Mouse (Mus musculus) embryo, embryonic 10.5 days (tissue): ENCODE results near the gene Kcnmb4.

Experiments used
- DNase-seq: peaks from one replicate; pipeline ENCODE4 v3.0.0-alpha.2; 2015; ENCODE audit warnings: low spot score

The Kcnmb4 gene

DNA sequence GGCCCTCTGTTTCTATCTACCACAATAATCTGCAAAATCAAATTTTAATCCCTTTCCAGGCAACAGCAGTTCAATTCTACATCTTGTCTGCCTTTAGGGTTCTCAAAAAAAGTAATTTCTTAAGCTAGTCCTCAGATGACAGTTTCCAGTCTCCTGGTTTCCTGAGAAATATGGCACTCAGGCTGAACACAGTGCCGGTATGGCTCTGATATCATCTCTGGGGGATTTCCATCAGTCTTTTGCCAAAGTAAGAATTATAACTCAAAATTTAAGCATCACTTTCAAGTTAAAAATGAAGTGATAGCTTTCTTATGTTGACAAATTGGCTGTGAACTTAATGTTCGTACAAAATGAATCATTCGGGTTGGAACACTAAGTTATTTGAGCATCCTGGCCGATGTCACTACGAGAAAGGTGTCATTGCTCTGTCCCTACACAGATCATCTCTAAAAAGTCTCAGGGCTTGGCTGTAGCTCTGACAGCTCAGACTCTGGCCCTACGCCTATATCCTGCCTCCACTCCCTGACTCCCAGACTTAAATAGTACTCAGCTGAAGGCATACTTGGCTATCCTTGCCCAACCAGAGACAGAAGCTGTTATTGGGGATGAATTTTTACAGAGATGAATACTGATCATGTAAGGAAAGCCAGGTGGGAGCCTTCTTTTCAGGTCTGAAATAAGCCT lies 70.8 kb downstream of the Kcnmb4 start:
- DNase-seq: no peak

- DNase-seq: no peak
These were observed 75.7 kb downstream of the Kcnmb4 start for GRCm38 (mm10) chr10:116397973-116398372.

DNA sequence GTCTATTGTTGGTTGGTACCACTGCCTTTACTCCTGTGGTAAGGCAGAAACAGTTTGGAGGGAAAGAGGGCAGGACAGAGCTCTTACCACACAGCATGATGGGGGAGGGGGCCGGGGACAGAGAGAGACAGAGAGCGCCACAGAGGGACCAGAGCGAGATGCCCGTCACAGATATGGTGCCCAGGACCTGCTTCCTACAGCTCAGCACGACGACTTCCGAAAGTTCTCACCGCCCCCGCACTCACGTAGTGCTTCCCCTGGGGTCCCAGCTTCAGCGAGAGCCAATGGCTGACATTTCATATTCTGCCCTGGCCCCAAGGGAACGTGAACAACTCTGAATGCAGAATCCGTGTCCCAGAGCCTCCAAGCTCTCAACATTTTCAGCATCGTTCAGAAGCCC lies 76.1 kb downstream of the Kcnmb4 start:
- peak; percentile 24 for DNase-seq

GRCm38 (mm10) chr10:116396966-116397365 lies 76.7 kb downstream of the Kcnmb4 start:
- no peak for DNase-seq

GRCm38 (mm10) chr10:116396279-116396678 lies 77.4 kb downstream of the Kcnmb4 start:
- no peak for DNase-seq

DNA sequence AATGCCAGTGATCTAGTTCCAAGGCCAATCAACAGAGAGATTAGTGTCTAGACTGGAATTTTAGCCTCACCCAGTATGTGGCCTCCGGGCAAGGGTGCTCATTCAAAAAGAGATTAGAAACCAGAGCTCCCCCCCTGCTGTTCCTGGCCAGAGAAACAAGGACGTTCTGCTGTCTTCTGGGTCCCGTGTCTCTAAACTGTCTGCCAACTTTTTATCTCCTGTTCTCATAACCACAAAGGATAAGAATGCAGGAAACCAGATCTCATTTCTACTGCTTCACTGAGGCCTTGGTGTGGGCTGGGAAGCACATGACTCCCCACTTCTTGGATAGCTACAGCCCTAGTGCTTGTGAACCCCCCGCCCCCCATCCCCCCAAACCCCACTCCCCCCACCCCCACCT lies 79.1 kb downstream of the Kcnmb4 start:
- no peak for DNase-seq

DNA sequence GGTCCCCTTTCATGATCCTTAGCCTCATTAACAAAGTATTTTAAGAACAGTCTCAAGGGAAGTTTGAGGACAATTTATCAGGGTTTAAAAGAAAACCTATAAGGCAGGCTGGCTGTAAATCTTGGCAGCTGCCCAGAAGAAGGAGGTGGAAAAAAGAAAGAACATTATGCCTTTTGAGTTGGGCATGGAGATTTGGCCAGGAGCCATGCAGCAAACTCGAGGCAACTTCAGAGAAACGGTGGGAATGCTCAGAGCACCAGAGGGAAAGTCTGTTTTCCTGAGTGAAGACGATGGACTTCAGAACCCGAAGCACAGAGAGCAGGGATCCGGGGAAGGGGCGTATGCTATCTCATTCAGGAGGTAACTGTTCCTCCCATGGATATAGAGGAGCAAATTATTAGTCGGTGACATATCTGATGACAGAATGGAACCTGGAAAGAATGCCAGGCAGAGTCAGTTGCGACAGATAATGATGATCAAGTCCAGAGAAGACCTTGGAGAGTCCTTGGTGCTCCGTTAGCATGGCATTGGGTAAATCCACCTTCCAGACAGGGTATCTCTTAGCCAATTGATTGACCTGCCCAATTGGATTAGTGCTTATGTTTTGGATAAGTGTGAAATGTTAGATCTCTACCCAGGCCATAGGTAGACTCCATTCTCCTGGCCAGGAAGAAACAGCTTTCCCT lies 79.7 kb downstream of the Kcnmb4 start:
- no peak for DNase-seq

DNA sequence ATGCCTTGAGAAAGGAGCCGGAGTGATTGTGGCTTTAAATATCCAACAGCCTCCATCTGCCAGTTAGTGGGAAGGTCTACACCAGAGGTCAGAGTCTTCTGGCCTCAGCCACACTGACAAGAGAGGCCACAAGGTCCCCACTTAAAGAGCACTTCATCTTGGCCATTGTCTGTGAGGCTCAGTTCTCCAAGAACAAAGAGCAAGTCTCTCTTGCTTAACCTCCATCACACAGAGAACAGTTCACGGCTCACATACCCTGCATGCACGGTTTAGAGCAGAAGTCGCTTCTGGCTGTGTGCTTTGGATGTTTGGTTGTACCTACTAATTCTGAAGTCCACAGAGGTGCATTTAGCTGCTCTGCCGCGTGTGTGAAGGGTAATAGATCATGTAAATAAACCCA lies 84.8 kb downstream of the Kcnmb4 start:
- DNase-seq: peak; percentile 68

DNA sequence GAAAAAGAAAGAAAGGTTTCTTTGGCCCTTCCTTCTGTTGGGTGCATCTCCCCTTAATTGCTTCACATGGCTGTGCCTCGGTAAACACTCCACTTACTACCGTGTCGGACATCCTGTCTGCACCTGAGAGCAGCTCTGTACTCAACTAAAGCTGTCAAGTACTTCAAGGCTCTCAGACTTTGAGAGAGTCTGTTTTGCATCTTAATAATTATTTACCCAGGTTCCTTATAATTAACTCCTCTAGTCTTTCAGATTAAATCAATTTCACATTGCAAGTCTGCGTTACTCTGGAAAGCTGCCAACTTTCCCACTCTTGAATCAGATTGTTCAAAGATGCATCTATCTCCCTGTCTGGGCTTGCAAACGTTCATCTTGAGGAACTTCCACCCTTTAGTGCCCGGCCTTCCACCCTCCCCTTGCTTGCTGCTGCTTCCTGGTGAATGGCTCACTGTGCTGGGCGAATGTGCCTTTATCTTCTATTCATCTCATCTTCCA lies 87.2 kb downstream of the Kcnmb4 start:
- no peak for DNase-seq

DNA sequence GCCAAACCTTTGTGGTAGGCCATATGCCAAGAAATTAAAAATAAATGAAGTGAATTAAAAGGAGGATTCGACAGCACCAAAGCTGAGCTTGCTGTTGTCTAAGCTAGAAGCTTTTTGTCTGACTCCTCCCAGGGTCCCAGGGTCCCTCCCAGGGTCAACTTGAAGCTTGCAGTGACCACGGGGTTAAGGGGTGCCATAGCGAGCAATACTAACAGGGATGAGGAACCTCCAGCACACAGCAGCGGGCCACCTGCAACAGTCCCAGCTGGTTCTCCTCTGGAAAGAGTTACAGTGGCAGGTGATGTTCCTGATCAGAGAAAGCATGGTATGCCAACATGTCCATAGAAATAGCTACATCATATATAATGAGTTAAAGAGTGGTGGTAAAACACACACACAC lies 89.3 kb downstream of the Kcnmb4 start:
- no peak for DNase-seq

- DNase-seq: peak; percentile 57
These were observed 90.6 kb downstream of the Kcnmb4 start for GRCm38 (mm10) chr10:116382826-116383685.

GRCm38 (mm10) chr10:116376853-116377252 lies 96.8 kb downstream of the Kcnmb4 start:
- no peak for DNase-seq

DNA sequence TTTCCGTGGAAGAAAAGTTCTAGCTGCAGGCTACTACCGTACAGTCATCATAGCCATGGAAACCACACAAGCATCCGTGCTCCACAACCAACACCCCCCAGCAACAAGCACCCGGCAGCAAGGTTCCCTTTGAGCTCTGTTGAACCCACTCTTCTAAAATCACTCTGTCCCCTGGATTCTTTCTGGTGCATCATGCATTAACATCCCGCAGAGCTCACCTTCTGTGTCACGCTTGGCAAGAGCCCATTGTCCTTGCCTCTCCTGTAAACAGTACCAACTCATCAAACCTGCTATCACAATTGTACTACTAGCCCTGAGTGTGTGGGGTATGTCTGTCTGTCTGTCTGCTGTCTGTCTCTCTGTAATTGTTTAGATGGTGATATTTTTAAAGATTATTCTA lies 99.6 kb downstream of the Kcnmb4 start:
- no peak for DNase-seq

DNA sequence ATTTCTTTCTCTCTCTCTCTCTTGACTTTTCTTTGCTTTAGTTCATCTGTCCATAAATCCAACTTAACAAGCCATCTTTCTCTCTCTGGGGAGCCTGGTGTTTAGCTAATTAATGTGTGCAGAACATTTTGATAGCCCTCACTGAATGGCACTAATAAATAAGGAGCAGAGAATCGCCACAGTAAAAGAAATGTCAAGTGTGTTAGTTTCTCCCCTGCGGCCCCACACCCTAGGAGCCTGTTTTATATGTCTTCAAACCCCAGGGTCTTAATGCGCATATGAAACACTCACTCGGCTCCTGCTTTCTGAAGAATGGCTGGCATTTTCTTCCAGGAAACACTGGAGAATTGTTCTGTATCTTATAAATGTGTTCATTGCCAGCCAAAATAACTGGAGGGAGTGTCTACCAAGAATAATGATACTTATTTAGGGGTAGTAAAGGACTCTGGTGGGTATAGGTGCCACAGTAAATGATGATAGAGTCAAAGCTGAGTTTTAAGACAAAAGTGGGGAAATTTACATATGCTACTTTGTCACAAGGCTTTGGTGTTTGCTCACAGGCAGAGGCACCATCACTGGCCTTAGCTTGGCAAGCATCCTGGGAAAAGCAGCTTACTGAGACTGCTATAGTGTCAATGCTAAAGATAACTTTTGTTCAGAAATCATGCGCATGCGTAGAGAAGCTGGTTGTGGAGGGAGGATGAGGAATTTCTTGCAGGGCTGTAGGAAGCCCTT lies 102.5 kb downstream of the Kcnmb4 start:
- DNase-seq: peak; percentile 35
